Mouse (Mus musculus) layer of hippocampus, postnatal 36 days (tissue): ENCODE data around the gene Gcn1l1. TPM values are rescaled to one million over a fixed set of nuclear protein-coding genes. Genes with fewer than 3 reads are reported as not detected.

Experiments used
- DNase-seq, 2 experiments: peaks; one replicate each; pipeline ENCODE4 v3.0.0; 2022
- total RNA-seq, 2 experiments: library from RNA; stranded (reverse); gene quantifications; 2 replicates each; pipeline ENCODE4 v1.2.3; 2021

The Gcn1l1 gene
- total RNA-seq, 2 experiments from 2014 or later, result 69.4 to 73.1 TPM

DNA sequence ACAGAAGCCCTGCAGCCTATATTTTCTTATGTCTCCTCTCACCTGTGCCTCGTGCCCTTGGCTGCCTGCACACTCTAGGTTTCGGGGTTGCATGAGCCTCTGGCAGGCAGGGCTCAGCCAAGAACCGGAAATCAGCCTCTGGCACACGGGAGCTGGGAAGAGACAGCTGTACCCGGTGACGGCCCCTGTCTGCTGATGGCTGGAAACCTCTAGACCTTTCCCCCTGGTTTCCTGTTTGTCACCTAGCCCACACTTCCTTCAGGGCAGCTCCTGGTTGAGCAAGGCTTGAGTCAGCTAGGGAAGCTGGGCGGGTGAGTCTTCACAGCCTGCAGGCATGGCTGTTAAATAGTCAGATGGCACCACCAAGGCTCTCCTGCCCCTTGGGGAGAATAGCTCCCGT lies 30.2 kb upstream of the Gcn1l1 start:
- no peak for DNase-seq

GRCm38 (mm10) chr5:115535635-115536034 lies 29.4 kb upstream of the Gcn1l1 start:
- no peak for DNase-seq

GRCm38 (mm10) chr5:115538017-115538692 lies 26.9 kb upstream of the Gcn1l1 start:
- DNase-seq, result no peak

DNA sequence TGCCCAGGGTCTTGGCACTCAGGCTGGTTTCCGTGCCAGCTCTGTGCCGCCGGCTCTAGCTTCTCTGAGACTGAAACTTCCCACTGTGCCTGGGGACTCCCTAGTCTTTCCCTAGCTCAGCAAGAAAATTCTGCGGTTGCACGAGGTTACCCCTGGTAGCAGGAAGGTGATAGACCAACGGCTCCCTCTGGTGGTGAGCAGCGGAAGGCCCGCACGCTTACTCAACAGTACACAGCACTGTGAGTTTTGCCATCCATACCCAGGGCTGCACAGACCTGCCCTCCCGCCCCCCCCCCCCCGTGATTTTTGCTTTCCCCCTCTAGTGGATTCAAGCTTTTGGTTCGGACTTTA lies 26.4 kb upstream of the Gcn1l1 start:
- peak; percentile 86 to 88 for DNase-seq

- DNase-seq, result no peak
Measured at GRCm38 (mm10) chr5:115542635-115543384, 22.2 kb upstream of the Gcn1l1 start.

DNA sequence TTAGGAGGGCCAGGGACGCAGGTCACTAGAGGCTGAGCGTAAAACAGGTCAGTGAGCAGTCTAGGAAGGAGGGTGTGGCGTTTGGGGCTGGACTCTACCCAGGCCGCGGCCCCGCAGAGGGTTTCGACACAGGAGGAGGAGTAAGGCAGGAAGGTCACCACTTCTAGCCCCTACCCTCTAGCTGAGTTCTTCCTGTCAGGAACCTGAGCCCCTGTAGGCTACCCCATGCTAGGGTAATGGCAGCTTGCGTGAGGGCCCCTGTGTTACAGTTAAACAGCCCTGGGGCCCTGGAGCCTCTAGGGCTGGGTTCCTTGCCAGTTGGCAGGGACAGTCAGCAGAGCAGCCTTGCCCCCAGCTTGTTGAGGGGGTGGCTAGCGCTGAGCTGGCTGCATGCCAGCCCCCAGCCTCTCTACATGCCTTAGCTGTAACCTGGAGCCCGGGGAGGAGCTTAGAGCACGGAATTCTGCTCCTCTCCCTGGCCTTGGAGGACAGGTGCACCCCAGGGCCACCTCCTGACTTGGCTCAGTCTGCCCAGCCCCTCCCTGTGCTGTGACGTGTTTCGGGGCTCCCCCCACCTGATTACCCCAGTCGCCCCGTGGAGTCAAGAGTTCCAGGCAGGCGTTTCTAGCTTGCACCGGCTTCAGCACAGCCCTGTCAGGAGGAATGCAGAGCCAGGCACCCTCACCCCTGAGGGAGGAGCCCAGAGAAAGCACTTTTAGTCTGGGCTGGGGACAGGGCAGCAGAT lies 21.4 kb upstream of the Gcn1l1 start:
- DNase-seq, result peak; percentile 68 to 74

- no peak for DNase-seq
Measured at GRCm38 (mm10) chr5:115544655-115545185, 20.3 kb upstream of the Gcn1l1 start.

DNA sequence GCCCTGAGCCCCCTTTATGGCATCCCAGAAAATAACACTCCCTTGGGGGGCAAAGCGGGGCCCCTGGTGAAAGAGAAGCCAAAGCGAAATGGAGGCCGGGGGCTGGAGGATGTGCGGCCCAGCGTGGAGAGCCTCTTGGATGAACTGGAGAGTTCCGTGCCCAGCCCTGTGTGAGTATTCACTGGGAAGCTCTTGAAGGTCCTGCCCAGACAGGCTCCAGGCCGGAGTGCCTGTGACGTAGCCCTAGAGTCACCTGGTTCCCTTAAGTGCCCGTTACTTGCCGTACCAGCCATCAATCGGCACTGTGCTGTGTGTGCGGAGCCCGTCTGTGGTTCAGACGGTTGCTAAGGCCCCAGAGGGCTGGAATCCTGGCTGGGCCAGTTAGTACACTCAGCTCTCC lies 19.4 kb upstream of the Gcn1l1 start:
- no peak for DNase-seq

GRCm38 (mm10) chr5:115546536-115546935 lies 18.5 kb upstream of the Gcn1l1 start:
- DNase-seq, result no peak

DNA sequence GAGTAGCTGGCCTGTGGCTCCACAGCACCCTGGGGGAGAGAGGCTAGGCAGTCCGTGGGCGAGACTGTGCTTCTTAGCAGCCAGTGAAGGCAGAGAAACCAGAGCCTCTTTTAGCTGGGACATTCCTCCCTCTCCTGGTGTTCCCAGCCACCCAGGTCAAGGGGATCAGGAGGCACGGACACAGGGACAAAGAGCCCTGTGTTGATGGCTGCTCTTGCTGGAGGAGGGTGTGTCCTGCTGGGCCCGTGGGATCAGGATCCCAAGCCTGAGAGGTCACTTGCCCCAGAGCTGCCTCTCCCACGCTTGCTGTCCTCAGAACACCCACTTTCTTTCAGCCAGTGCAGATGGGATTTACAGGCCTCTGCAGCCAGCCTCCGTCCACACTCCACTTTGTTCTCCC lies 18.0 kb upstream of the Gcn1l1 start:
- no peak for DNase-seq

DNA sequence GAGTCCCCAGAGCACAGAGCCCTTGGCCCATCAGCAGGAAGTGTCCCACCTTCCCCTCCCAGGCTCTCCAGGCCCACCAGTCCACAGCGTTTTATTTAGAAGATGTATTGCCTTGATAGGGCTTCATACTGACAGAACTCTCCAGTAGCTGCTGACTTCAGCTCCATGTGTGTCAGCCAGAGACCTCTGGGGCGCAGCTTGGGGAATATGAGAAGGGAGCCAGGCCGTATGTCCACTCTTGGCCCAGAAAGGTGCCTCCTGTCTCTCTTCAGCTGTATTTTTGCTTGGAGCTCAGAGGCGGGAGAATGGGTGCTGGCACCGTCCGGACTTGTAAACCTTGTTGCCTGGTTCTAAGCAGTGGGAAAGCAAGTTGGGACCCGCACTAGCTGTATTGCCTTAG lies 17.6 kb upstream of the Gcn1l1 start:
- no peak for DNase-seq

DNA sequence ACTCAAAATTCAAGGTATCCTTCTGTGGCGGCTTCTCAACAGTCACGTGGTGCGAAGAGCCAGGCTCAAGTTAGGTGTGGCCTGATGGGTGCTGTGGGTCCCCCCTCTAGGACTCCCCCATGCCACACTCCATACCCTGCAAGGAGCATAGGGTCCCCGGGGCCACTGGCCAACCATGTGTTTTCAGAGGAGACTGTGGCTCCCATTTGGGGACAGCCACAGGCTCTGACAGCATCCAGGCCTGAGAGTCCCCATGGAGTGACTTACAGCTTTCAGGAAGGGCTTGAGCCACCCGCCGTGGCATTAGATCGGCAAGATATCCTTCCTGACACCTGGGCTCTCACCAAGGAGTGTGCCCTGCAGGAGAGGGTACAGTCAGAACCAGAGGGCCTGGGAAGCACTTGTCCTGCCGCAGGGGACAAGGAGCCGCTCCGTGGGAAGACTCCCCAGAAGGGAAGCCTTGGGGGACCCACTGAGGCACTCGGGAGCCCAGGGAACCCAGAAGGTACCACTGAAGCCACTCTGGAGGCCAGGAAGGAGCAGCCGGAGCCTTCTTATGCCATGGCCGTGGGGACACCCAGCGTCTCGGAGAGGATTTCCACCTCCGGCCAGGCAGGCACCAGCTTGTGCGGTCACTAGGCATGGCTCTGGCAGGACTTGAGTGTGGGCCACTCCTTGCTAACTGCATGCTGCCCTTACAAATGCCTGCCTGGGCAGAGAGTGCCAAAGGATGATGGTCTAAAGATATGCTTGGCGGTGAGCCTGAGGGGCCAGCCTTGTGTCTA lies 16.4 kb upstream of the Gcn1l1 start:
- DNase-seq, result no peak

DNA sequence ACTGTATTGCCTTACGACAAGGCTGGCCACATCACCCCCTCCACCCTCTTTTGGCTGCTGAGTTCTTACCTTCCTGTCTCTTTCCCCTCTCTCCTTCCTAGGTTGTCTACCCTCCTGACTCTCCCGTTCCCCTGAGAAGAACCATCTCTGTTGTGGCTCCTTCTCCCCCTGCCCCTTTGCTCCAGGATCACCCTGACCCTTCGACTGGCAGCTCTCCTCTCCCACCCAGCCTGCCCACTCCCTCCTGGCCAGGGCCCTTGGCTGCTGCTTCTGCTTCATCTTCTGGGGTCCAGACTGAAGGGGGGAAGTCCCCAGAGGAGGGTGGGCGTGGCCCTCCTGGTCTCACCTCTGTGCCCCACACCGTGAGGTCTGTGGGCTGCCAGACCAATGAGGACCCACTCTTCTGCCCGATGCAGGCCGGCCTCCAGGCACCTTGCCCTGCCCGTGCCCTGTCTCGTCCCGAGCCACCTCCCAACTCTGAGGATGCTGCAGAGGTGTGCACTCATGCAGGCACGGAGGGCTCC lies 14.5 kb upstream of the Gcn1l1 start:
- DNase-seq, result no peak

GRCm38 (mm10) chr5:115551386-115551785 lies 13.7 kb upstream of the Gcn1l1 start:
- DNase-seq, result no peak

GRCm38 (mm10) chr5:115551799-115552198 lies 13.3 kb upstream of the Gcn1l1 start:
- DNase-seq, result no peak

GRCm38 (mm10) chr5:115553801-115554420 lies 11.1 kb upstream of the Gcn1l1 start:
- DNase-seq, result no peak

DNA sequence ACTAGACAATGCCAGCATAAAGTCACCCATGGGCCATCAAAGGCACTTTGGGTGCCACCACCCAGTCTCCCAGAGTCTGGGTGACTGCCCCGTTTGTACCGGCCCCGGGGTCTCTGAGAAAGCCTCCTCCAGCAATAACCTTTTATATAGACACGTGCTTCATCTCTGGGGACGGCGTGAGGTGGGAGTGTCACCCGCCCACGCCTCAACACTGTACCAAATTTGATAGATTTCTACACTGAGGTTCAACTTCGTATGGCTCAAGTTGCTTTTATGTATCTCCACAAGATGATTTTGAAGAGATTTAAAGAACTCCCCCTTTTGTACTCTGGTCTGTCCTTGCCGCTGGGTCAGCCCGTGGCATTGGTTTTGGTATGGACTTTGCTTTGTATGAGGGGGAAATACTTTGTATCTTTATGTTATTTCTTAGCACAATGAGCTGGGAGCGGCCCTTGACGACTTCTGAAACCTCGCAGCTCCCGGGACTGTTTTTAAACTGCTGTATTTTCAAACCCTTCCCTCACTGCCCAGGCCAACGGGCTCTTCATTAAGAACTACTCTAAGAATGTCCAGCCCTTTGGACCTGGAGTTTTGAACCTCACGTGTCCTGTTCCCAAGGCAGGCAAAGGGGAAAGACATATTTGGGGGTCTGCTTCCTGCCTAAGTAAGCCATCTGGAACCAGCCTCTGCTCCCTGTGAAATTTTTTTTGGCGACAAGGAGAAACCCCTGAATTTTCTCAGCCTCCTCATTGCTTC lies 10.3 kb upstream of the Gcn1l1 start:
- DNase-seq, result no peak

GRCm38 (mm10) chr5:115556217-115556616 lies 8.8 kb upstream of the Gcn1l1 start:
- peak; percentile 57 to 72 for DNase-seq

GRCm38 (mm10) chr5:115558182-115558794 lies 6.8 kb upstream of the Gcn1l1 start:
- DNase-seq, result no peak
